Mouse (Mus musculus) midbrain, embryonic 12.5 days (tissue): ENCODE data around the gene Gm49721. TPM values are rescaled to one million over a fixed set of nuclear protein-coding genes. Genes with fewer than 3 reads are reported as not detected.

Source experiments
- polyA plus RNA-seq: library from polyadenylated mRNA; unstranded; fragments of >200 nt; fragmentation: Nextera tagmentation; extraction: Ambion mirVana; gene quantifications from 2 replicates; pipeline ENCODE4 v1.2.1, GENCODE M21; 2016

Gm49721 gene
- polyA plus RNA-seq, 1 experiment from 2014 or later: 0.36 TPM

Other genes with a start within 250 kb of the Gm49721 start
- gene Ezr, start 196.1 kb upstream of the Gm49721 start, polyA plus RNA-seq: 53.2 and 60.8 TPM in 2 replicates
- gene Rsph3b, start 30.2 kb upstream of the Gm49721 start, polyA plus RNA-seq: 43.9 and 44.9 TPM in 2 replicates
- gene Tagap1, start 17.7 kb upstream of the Gm49721 start, polyA plus RNA-seq: 56.6 and 57.3 TPM in 2 replicates
- 97.5 and 97.6 TPM in 2 replicates for gene Rnaset2b, start 8.3 kb upstream of the Gm49721 start, polyA plus RNA-seq
- not detected in 2 replicates for gene Gm1604a, start 46.7 kb downstream of the Gm49721 start, polyA plus RNA-seq
- gene Rps6ka2, start 191.2 kb downstream of the Gm49721 start, polyA plus RNA-seq: 29.6 and 30.9 TPM in 2 replicates